In genomic region chr10:17844781-17845537, GRCm38 (mm10) we compare ENCODE assay signal across 14 mouse cellular contexts. TPM values are rescaled to one million over a fixed set of nuclear protein-coding genes. Genes with fewer than 3 reads are reported as not detected.
DNase-seq lines count a peak whose midpoint lies in the region; ATAC-seq and TF ChIP-seq lines count a peak whose summit lies in the region.
"Had no signal": no experiment of that assay in that cellular context is flagged by ENCODE, and none has a peak within 500 bp of the region (broad histone marks: within the 10 kb centered on the region; RNA-seq: fewer than 3 reads in every experiment).

No protein-coding gene starts in this region.

- WGBS in hindbrain, postnatal 0 days = 52% methylated on average over 4 of the region's 4 CpGs
- 78% methylated on average over 4 of the region's 4 CpGs for WGBS in hindbrain, embryonic 12.5 days
- WGBS in forebrain, postnatal 0 days = 32% methylated on average over 4 of the region's 4 CpGs
- 67% methylated on average over 4 of the region's 4 CpGs for WGBS in heart, embryonic 12.5 days

- H3K36me3 ChIP-seq in hindbrain, postnatal 0 days (ENCODE audit: insufficient read depth, low read length) = no peaks in the 10 kb centered on the region
- H3K36me3 ChIP-seq in hindbrain, embryonic 12.5 days = no peaks in the 10 kb centered on the region; the same call in 1 of the 2 replicates
- H3K36me3 ChIP-seq in forebrain, postnatal 0 days (ENCODE audit: insufficient read depth) = no peaks in the 10 kb centered on the region
- peaks cover 35% of the 10 kb centered on the region for H3K36me3 ChIP-seq in heart, embryonic 12.5 days
- H3K36me3 ChIP-seq: liver, embryonic 12.5 days; stomach, embryonic 15.5 days had no signal

- H3K9me3 ChIP-seq in hindbrain, postnatal 0 days (ENCODE audit: low read length) = no peaks in the 10 kb centered on the region
- no peaks in the 10 kb centered on the region for H3K9me3 ChIP-seq in hindbrain, embryonic 12.5 days (replicated peaks)
- H3K9me3 ChIP-seq in forebrain, postnatal 0 days (ENCODE audit: low read length) = no peaks in the 10 kb centered on the region
- peaks cover 4% of the 10 kb centered on the region; the same call in 1 of the 2 replicates for H3K9me3 ChIP-seq in heart, embryonic 12.5 days (replicated peaks)
- H3K9me3 ChIP-seq: liver, embryonic 12.5 days; stomach, embryonic 15.5 days had no signal

- H3K4me3 ChIP-seq in hindbrain, postnatal 0 days (ENCODE audit: low read length) = no peak overlapping the region
- no peak overlapping the region for H3K4me3 ChIP-seq in hindbrain, embryonic 12.5 days
- H3K4me3 ChIP-seq in forebrain, postnatal 0 days (ENCODE audit: low read depth, low read length) = no peak overlapping the region
- no peak overlapping the region for H3K4me3 ChIP-seq in heart, embryonic 12.5 days
- H3K4me3 ChIP-seq: liver, embryonic 12.5 days; midbrain, embryonic 13.5 days; stomach, embryonic 15.5 days had no signal

- no peak overlapping the region for H3K27ac ChIP-seq in hindbrain, postnatal 0 days
- no peak overlapping the region for H3K27ac ChIP-seq in hindbrain, embryonic 12.5 days
- H3K27ac ChIP-seq in forebrain, postnatal 0 days (ENCODE audit: low read depth, low read length) = no peak overlapping the region
- no peak overlapping the region for H3K27ac ChIP-seq in heart, embryonic 12.5 days (ENCODE audit: poor library complexity, severe bottlenecking)
- H3K27ac ChIP-seq: liver, embryonic 12.5 days; midbrain, embryonic 13.5 days; stomach, embryonic 15.5 days had no signal

- no peak for TF ChIP-seq CTCF in hindbrain, postnatal 0 days (IDR thresholded peaks at IDR 0.05; ENCODE audit: low read depth)
- no peak for TF ChIP-seq CTCF in brain, embryonic 14.5 days (IDR thresholded peaks at IDR 0.05; ENCODE audit: borderline replicate concordance, extremely low read depth, insufficient read depth, insufficient read length)
- no peak for TF ChIP-seq CTCF in forebrain, postnatal 0 days (IDR thresholded peaks at IDR 0.05; ENCODE audit: low read depth)

- ATAC-seq in hindbrain, postnatal 0 days = no peak
- ATAC-seq in hindbrain, embryonic 12.5 days (ENCODE audit: low FRiP score) = no peak
- no peak for ATAC-seq in forebrain, postnatal 0 days
- no peak for ATAC-seq in heart, embryonic 12.5 days (ENCODE audit: insufficient number of reproducible peaks, low FRiP score)
- ATAC-seq: hindbrain, embryonic 16.5 days; liver, embryonic 12.5 days; midbrain, embryonic 13.5 days; Patski had no signal

- DNase-seq in hindbrain, postnatal 0 days (ENCODE audit: low spot score) = peak; percentile 26
- DNase-seq in brain, embryonic 14.5 days (ENCODE audit: low read depth) = peak; percentile 62
- DNase-seq in forebrain, postnatal 0 days = peak; percentile 41
- peak; percentile 59 to 70 for DNase-seq in right cerebral cortex, postnatal 10 days (ENCODE audit: low spot score in 2 of 2)
- no peak for DNase-seq in embryo, embryonic 10.5 days (ENCODE audit: low spot score)
- DNase-seq: lung, postnatal 14 days; thymus, postnatal 4 days had no signal

- TF ChIP-seq POLR2A in brain, embryonic 14.5 days (IDR thresholded peaks at IDR 0.05; ENCODE audit: borderline replicate concordance, extremely low read depth, insufficient read depth, insufficient read length, poor library complexity, severe bottlenecking) = no peak

- H3K9ac ChIP-seq in hindbrain, postnatal 0 days (replicated peaks; ENCODE audit: low read length) = no peak overlapping the region
- no peak overlapping the region for H3K9ac ChIP-seq in hindbrain, embryonic 12.5 days
- H3K9ac ChIP-seq in forebrain, postnatal 0 days = no peak overlapping the region
- no peak overlapping the region for H3K9ac ChIP-seq in heart, embryonic 12.5 days
- H3K9ac ChIP-seq: liver, embryonic 12.5 days; midbrain, embryonic 13.5 days; stomach, embryonic 15.5 days had no signal

- no peaks in the 10 kb centered on the region for H3K27me3 ChIP-seq in hindbrain, postnatal 0 days (ENCODE audit: insufficient read depth, low read length)
- H3K27me3 ChIP-seq in hindbrain, embryonic 12.5 days = no peaks in the 10 kb centered on the region
- no peaks in the 10 kb centered on the region for H3K27me3 ChIP-seq in forebrain, postnatal 0 days (ENCODE audit: insufficient read depth, low read length)
- H3K27me3 ChIP-seq in heart, embryonic 12.5 days (replicated peaks) = no peaks in the 10 kb centered on the region
- H3K27me3 ChIP-seq: liver, embryonic 12.5 days; midbrain, embryonic 13.5 days; Patski; stomach, embryonic 15.5 days had no signal

- H3K4me2 ChIP-seq in hindbrain, postnatal 0 days (ENCODE audit: low read depth, low read length) = no peak overlapping the region
- no peak overlapping the region for H3K4me2 ChIP-seq in hindbrain, embryonic 12.5 days (replicated peaks)
- H3K4me2 ChIP-seq in forebrain, postnatal 0 days (ENCODE audit: low read depth) = no peak overlapping the region
- H3K4me2 ChIP-seq in heart, embryonic 12.5 days = no peak overlapping the region
- H3K4me2 ChIP-seq: liver, embryonic 12.5 days; midbrain, embryonic 13.5 days; stomach, embryonic 15.5 days had no signal

- H3K4me1 ChIP-seq in hindbrain, postnatal 0 days (ENCODE audit: insufficient read depth, low read length) = no peaks in the 10 kb centered on the region
- no peaks in the 10 kb centered on the region for H3K4me1 ChIP-seq in hindbrain, embryonic 12.5 days
- H3K4me1 ChIP-seq in forebrain, postnatal 0 days (ENCODE audit: insufficient read depth) = no peaks in the 10 kb centered on the region
- no peaks in the 10 kb centered on the region for H3K4me1 ChIP-seq in heart, embryonic 12.5 days (replicated peaks)
- H3K4me1 ChIP-seq: liver, embryonic 12.5 days; midbrain, embryonic 13.5 days; stomach, embryonic 15.5 days had no signal

RNA-seq across cellular contexts. Expression of gene Txlnb, which starts 48.9 kb away (rescaled TPM):
- total RNA-seq in hindbrain, postnatal 0 days (2014; rRNA removed) = 0.90 and 0.99 TPM in 2 replicates
- polyA plus RNA-seq in hindbrain, postnatal 0 days (2015; fragmentation: Nextera tagmentation; extraction: Ambion mirVana) = 0.85 and 1.0 TPM in 2 replicates
- 4.0 and 5.0 TPM in 2 replicates for polyA plus RNA-seq in hindbrain, embryonic 12.5 days (2016; fragmentation: Nextera tagmentation; extraction: Ambion mirVana)
- 0.81 and 1.4 TPM in 2 replicates for polyA plus RNA-seq in brain, embryonic 14.5 days (2012; rRNA removed)
- total RNA-seq in forebrain, postnatal 0 days (2014; rRNA removed) = 0.31 and 0.62 TPM in 2 replicates
- polyA plus RNA-seq in forebrain, postnatal 0 days (2015; fragmentation: Nextera tagmentation; extraction: Ambion mirVana) = 0.28 and 0.53 TPM in 2 replicates
- polyA plus RNA-seq in heart, embryonic 12.5 days (2016; fragmentation: Nextera tagmentation; extraction: Ambion mirVana) = 40.9 and 46.9 TPM in 2 replicates
